Mouse (Mus musculus): ENCODE measurements around the gene Ktn1.

- TF ChIP-seq CTCF (IDR thresholded peaks at IDR 0.05; ENCODE audit: low read depth, low read length), result no peak
- no peak for TF ChIP-seq POLR2A (IDR thresholded peaks at IDR 0.05; ENCODE audit: borderline replicate concordance, low read depth, low read length)
Observed at GRCm38 (mm10) chr14:47775543-47775942, 127.3 kb downstream of the Ktn1 start.

Data from bone marrow macrophage, adult 2 months (primary cell).